Mouse (Mus musculus) forebrain, embryonic 13.5 days (tissue): ENCODE measurements around the gene Pde6d. TPM values are rescaled to one million over a fixed set of nuclear protein-coding genes. Genes with fewer than 3 reads are reported as not detected.

Experiments used
- ATAC-seq: fragments of 200-750 bp; cut with Nextera tagmentation; 2 replicates; pipeline ENCODE4 v1.8.0; 2017
- H3K27ac ChIP-seq: fragments of 300-500 bp; sonication (generic); 2 replicates; pipeline ENCODE4 v1.5.1; 2015; ENCODE audit warnings: inconsistent platforms, mild to moderate bottlenecking, moderate library complexity
- H3K27me3 ChIP-seq: fragments of 300-500 bp; sonication (generic); 2 replicates; pipeline ENCODE4 v1.6.1; 2015; ENCODE audit warnings: mild to moderate bottlenecking, inconsistent platforms
- H3K36me3 ChIP-seq: fragments of 300-500 bp; sonication (generic); 2 replicates; pipeline ENCODE4 v1.6.1; 2015; ENCODE audit warnings: mild to moderate bottlenecking, inconsistent platforms; ENCODE audit not compliant: poor library complexity, severe bottlenecking
- H3K4me1 ChIP-seq: fragments of 300-500 bp; sonication (generic); 2 replicates; pipeline ENCODE4 v1.6.1; 2015; ENCODE audit warnings: inconsistent platforms
- H3K4me2 ChIP-seq: fragments of 300-500 bp; sonication (generic); 2 replicates; pipeline ENCODE4 v1.6.1; 2015; ENCODE audit warnings: inconsistent platforms, mild to moderate bottlenecking, moderate library complexity
- H3K4me3 ChIP-seq: fragments of 300-500 bp; sonication (generic); 2 replicates; pipeline ENCODE4 v1.5.1; 2015; ENCODE audit warnings: mild to moderate bottlenecking, inconsistent platforms
- H3K9ac ChIP-seq: fragments of 300-500 bp; sonication (generic); 2 replicates; pipeline ENCODE4 v1.6.1; 2015; ENCODE audit warnings: mild to moderate bottlenecking, inconsistent platforms
- H3K9me3 ChIP-seq: fragments of 300-500 bp; sonication (generic); replicated peaks from 2 replicates; pipeline ENCODE4 v1.6.1; 2016; ENCODE audit warnings: inconsistent platforms
- whole genome bisulfite sequencing: fragments of 180-500 bp; shearing (Covaris S2); methylation state at CpG from one replicate; pipeline ENCODE4 v1.1.7; 2015; 5-methylcytosine and 5-hydroxymethylcytosine counted together
- polyA plus RNA-seq: library from polyadenylated mRNA; unstranded; fragments of >200 nt; fragmentation: Nextera tagmentation; extraction: Ambion mirVana; gene quantifications from 2 replicates; pipeline ENCODE4 v1.2.1, GENCODE M21; 2015

Gene Pde6d
- polyA plus RNA-seq, 1 experiment from 2014 or later = 84.4 TPM

DNA sequence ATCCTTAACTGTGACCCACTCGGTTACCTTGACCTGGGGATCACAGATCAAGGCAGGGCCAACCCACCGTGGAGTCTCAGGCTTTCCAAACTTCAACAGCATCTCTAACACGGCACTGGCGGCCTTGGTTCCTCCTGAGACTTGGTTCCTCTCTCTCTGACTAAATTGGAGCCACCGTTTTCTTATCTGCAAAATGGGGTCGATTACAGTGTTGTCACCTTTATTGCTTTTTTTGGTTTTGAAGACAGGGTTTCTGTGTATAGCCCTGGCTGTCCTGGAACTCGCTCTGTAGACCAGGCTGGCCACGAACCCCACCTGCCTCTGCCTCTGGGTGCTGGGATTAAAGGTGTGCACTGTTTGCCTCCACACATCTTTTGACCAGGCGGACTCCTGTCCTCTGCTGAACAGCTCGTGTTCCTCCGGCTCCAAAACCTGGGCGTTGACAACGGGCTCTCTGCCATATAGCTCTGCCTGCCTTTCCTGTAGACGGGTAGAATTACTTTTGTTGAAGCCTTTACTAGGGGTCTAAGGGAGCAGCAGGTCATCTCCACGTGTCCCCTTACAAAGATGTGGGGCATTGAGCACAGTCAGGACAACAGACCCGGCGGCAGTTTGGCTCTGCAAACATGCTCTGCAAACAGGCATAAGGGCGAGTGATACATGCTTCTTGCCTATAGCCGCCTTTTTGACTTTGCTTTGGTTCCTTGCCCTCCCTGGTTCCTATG lies 77.6 kb downstream of the Pde6d start:
- H3K9ac ChIP-seq = peak overlapping the region; percentile 81
- peak overlapping the region; percentile 96 for H3K27ac ChIP-seq
- peaks cover 68% of the 10 kb centered on the region for H3K4me1 ChIP-seq
- whole genome bisulfite sequencing = 14% methylated on average over 19 of the region's 19 CpGs
- no peaks in the 10 kb centered on the region for H3K9me3 ChIP-seq
- no peaks in the 10 kb centered on the region for H3K36me3 ChIP-seq
- H3K4me2 ChIP-seq = peak overlapping the region; percentile 75
- H3K27me3 ChIP-seq = no peaks in the 10 kb centered on the region
- ATAC-seq = no peak
- H3K4me3 ChIP-seq = peak overlapping the region; percentile 44

- H3K4me3 ChIP-seq = peak overlapping the region; percentile 44
- H3K27ac ChIP-seq = peak overlapping the region; percentile 96
- peak overlapping the region; percentile 81 for H3K9ac ChIP-seq
- H3K9me3 ChIP-seq = no peaks in the 10 kb centered on the region
- H3K4me1 ChIP-seq = peaks cover 65% of the 10 kb centered on the region
- WGBS = under 1% methylated on average over 64 of the region's 64 CpGs
- H3K36me3 ChIP-seq = no peaks in the 10 kb centered on the region
- peak; percentile 84 for ATAC-seq
- H3K27me3 ChIP-seq = no peaks in the 10 kb centered on the region
- peak overlapping the region; percentile 75 for H3K4me2 ChIP-seq
Measured at GRCm38 (mm10) chr1:86503906-86504696, 78.3 kb downstream of the Pde6d start.

DNA sequence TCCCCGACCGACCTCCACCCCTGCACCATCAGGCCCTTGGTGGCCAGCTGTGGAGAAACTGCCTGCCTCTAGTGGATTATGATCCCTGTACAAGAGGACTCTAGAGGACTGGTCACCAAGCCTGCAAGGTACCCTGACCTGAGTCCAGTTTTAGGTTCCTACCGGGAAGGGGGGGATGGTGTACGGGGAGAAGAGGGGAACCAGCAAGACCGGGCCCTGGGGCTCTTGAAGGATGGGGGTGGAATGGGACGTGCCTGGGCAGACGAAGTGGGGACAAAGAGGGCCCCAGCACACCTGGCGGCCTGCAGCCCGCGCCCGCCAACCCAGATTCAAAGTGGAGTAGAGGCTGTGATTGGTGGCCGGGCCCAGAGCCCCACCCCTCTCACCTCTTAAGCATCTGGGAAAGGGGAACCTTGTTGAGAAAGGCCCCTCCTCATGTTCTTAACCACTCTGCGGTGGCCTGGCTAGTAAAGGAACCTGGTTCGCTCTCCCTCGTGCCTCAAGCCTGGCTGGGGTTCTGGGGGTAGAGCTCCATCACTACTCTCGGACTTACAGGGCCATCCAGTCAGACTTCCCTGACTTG lies 79.2 kb downstream of the Pde6d start:
- 10% methylated on average over 16 of the region's 16 CpGs for WGBS
- no peaks in the 10 kb centered on the region for H3K27me3 ChIP-seq
- peak overlapping the region; percentile 81 for H3K9ac ChIP-seq
- H3K36me3 ChIP-seq = no peaks in the 10 kb centered on the region
- H3K9me3 ChIP-seq = no peaks in the 10 kb centered on the region
- peak; percentile 1; the same call in 1 of the 2 replicates for ATAC-seq
- peak overlapping the region; percentile 44 for H3K4me3 ChIP-seq
- peaks cover 66% of the 10 kb centered on the region for H3K4me1 ChIP-seq
- peak overlapping the region; percentile 75 for H3K4me2 ChIP-seq
- H3K27ac ChIP-seq = peak overlapping the region; percentile 96

GRCm38 (mm10) chr1:86502221-86503048 lies 80.0 kb downstream of the Pde6d start:
- ATAC-seq = no peak

DNA sequence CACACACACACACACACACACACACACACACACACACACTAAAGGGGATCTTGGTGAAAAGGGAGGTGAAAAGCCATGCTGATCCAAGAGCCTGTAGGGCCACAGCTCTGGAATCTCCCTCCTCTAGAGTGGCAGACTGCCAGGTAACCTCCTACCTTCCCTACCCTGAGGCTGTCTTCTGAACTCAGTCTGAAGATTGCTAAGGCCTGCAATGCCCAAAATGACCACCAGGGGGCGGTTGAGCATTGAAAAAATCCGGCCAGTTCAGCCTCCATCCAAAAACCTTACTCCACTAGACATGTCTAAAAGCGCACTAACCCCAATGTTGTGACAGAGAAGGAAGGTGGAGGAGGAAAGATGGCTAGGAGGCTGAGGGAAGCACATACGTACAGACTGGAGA lies 80.9 kb downstream of the Pde6d start:
- Histone ChIP-seq H3K4me1 (peaks cover 63% of the 10 kb centered on the region), H3K9ac (no peak overlapping the region)

More at GRCm38 (mm10) chr1:86502221-86503048, 80.0 kb downstream of the Pde6d start:
- 7% methylated on average over 8 of the region's 17 CpGs for WGBS
- Histone ChIP-seq H3K4me1 (peaks cover 66% of the 10 kb centered on the region), H3K36me3 (no peaks in the 10 kb centered on the region), H3K27me3 (no peaks in the 10 kb centered on the region), H3K27ac (peak overlapping the region; percentile 96), H3K4me2 (peak overlapping the region; percentile 75), H3K9ac (peak overlapping the region; percentile 37; the same call in 1 of the 2 replicates), H3K4me3 (0 out of 2 replicates have a peak overlapping the region, but pooled peaks have one; percentile 1), H3K9me3 (no peaks in the 10 kb centered on the region)

GRCm38 (mm10) chr1:86501114-86501532 lies 81.3 kb downstream of the Pde6d start:
- Histone ChIP-seq H3K4me2 (no peak overlapping the region), H3K27me3 (no peaks in the 10 kb centered on the region), H3K4me3 (no peak overlapping the region), H3K4me1 (peaks cover 58% of the 10 kb centered on the region), H3K9ac (no peak overlapping the region), H3K27ac (peak overlapping the region; percentile 96), H3K36me3 (no peaks in the 10 kb centered on the region), H3K9me3 (no peaks in the 10 kb centered on the region)
- peak; percentile 33 for ATAC-seq
- 28% methylated on average over 6 of the region's 6 CpGs for WGBS

More for the DNA sequence above, 80.9 kb downstream of the Pde6d start:
- H3K27ac ChIP-seq = peak overlapping the region; percentile 96
- H3K36me3 ChIP-seq = no peaks in the 10 kb centered on the region
- peak overlapping the region; percentile 29 for H3K4me2 ChIP-seq
- peak; percentile 22 for ATAC-seq
- H3K9me3 ChIP-seq = no peaks in the 10 kb centered on the region
- no peak overlapping the region for H3K4me3 ChIP-seq
- H3K27me3 ChIP-seq = no peaks in the 10 kb centered on the region
- 0% methylated on average over 4 of the region's 4 CpGs for WGBS

DNA sequence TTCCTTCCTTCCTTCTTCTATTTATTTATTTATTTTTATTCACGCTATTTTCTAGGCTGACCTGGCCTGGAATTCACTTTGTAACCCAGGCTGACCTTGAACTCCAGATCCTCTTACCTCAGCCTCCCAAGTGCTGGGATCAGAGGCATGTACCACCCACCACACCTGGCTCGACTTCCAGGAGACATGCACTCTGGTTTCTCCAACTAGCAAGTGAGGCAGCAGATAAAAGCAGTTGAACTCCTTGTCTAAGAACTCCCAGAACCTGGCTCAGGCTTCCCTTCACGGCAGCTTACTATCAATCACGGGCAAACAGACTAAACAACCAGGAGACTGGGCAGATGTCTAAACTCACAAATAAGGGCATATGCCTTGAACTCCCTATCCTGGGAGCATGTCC lies 81.7 kb downstream of the Pde6d start:
- Histone ChIP-seq H3K9me3 (no peaks in the 10 kb centered on the region), H3K4me2 (no peak overlapping the region), H3K4me1 (peaks cover 56% of the 10 kb centered on the region), H3K4me3 (no peak overlapping the region), H3K27ac (peak overlapping the region; percentile 96), H3K27me3 (no peaks in the 10 kb centered on the region), H3K9ac (no peak overlapping the region), H3K36me3 (no peaks in the 10 kb centered on the region)
- no peak for ATAC-seq
- WGBS = 80% methylated on average over 4 of the region's 4 CpGs

GRCm38 (mm10) chr1:86499903-86500302 lies 82.5 kb downstream of the Pde6d start:
- no peak overlapping the region for H3K4me3 ChIP-seq
- peaks cover 48% of the 10 kb centered on the region for H3K4me1 ChIP-seq
- H3K36me3 ChIP-seq = no peaks in the 10 kb centered on the region
- H3K27me3 ChIP-seq = no peaks in the 10 kb centered on the region
- H3K4me2 ChIP-seq = no peak overlapping the region
- H3K9me3 ChIP-seq = no peaks in the 10 kb centered on the region
- no peak overlapping the region for H3K27ac ChIP-seq
- no peak for ATAC-seq
- no peak overlapping the region; the same call in 1 of the 2 replicates for H3K9ac ChIP-seq
- WGBS = 41% methylated on average over 3 of the region's 3 CpGs

DNA sequence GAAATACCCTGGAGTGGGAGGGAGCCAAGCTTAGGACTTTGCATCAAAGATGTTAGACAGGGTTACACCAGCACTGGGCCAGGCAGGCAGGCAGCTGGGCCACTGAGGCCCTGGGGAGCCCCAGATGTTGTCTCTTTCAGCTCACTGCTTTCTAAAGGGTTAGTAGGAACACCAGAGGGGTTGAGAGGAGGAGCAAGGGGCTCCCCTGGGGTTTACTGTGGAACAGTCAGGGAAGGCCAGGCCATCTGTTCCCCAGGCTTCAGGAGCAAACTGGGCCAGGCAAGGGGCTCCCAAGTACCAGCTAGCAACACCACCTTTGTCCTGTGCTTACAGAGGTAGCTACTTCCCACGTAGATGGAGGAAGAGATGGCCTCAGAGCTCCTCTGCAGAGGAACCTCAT lies 83.8 kb downstream of the Pde6d start:
- no peaks in the 10 kb centered on the region for H3K27me3 ChIP-seq
- H3K9ac ChIP-seq = no peak overlapping the region
- no peak overlapping the region for H3K4me2 ChIP-seq
- no peaks in the 10 kb centered on the region for H3K36me3 ChIP-seq
- no peaks in the 10 kb centered on the region for H3K9me3 ChIP-seq
- no peak overlapping the region for H3K4me3 ChIP-seq
- WGBS = 38% methylated on average over 1 of the region's 1 CpGs
- peaks cover 39% of the 10 kb centered on the region for H3K4me1 ChIP-seq
- ATAC-seq = no peak
- 0 out of 2 replicates have a peak overlapping the region, but pooled peaks have one; percentile 0 for H3K27ac ChIP-seq

DNA sequence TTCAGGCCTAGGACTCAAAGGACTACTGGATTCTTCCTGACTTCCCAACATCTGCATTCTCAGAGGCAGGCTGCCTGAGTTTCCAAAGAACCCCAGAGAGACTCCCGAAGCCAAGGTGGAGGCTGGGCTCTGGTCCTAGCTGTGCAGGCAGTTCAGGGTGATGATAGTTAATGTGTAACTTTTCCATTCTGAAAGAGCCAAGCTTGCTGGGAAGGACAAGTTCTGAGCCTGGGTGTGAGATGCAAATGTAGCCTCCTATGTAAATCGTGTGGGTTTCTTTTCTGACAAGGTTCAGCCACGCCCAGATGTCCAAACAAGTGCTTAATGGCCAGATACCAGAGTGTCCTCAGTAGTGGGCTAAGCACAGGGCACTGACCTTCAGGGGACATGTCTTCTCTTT lies 84.4 kb downstream of the Pde6d start:
- no peaks in the 10 kb centered on the region for H3K36me3 ChIP-seq
- WGBS = 76% methylated on average over 3 of the region's 3 CpGs
- no peak for ATAC-seq
- H3K9ac ChIP-seq = no peak overlapping the region
- no peak overlapping the region for H3K27ac ChIP-seq
- peaks cover 33% of the 10 kb centered on the region for H3K4me1 ChIP-seq
- no peak overlapping the region for H3K4me2 ChIP-seq
- H3K27me3 ChIP-seq = no peaks in the 10 kb centered on the region
- no peaks in the 10 kb centered on the region for H3K9me3 ChIP-seq
- H3K4me3 ChIP-seq = no peak overlapping the region

DNA sequence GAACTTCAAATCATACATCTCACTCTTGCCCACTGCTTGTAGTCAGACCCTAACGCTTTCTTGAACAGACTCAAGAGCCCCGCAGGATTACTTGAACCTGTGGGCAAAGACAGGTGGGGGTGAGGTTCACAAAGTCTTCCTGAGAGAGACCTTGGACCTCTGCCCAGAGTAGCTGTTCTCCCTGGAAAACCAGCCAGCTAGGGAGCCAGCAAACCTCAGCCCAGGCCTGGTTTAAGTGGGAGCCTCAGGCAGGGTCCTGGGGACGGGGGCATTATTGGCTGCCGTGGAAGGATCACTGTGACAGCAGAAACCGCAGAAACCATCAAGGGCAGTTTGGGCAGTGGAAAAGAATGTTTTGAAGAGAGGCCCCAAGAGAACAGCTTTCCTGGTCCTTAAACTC lies 85.1 kb downstream of the Pde6d start:
- 92% methylated on average over 5 of the region's 5 CpGs for WGBS
- Histone ChIP-seq H3K9me3 (no peaks in the 10 kb centered on the region), H3K9ac (no peak overlapping the region), H3K36me3 (no peaks in the 10 kb centered on the region), H3K27me3 (no peaks in the 10 kb centered on the region), H3K4me2 (no peak overlapping the region), H3K4me3 (no peak overlapping the region), H3K4me1 (peaks cover 31% of the 10 kb centered on the region), H3K27ac (no peak overlapping the region)
- ATAC-seq = no peak
